Mouse (Mus musculus) urinary bladder, adult 2 months (tissue): ENCODE data around the gene Shf. TPM values are rescaled to one million over a fixed set of nuclear protein-coding genes. Genes with fewer than 3 reads are reported as not detected.

ENCODE experiments used
- DNase-seq: peaks from one replicate; pipeline ENCODE4 v3.0.0; 2022; ENCODE audit warnings: low spot score
- polyA plus RNA-seq: library from polyadenylated mRNA; depleted of rRNA; stranded (reverse); fragments of >200 nt; gene quantifications from 2 replicates; pipeline ENCODE4 v1.2.3, GENCODE M21; 2012; rRNA removed

Gene Shf
- polyA plus RNA-seq, 1 experiment: 8.2 TPM

- no peak for DNase-seq
Measured at GRCm38 (mm10) chr2:122302574-122303241, 66.3 kb downstream of the Shf start.

GRCm38 (mm10) chr2:122301921-122302573 lies 66.9 kb downstream of the Shf start:
- no peak for DNase-seq

- DNase-seq: peak; percentile 43
Measured at GRCm38 (mm10) chr2:122301081-122301920, 67.7 kb downstream of the Shf start.

- DNase-seq: no peak
Measured at GRCm38 (mm10) chr2:122300656-122301020, 68.3 kb downstream of the Shf start.

GRCm38 (mm10) chr2:122299911-122300655 lies 68.9 kb downstream of the Shf start:
- DNase-seq: no peak

Other genes with a start within 250 kb of the Shf start
- gene B2m, start 221.5 kb downstream of the Shf start, polyA plus RNA-seq: 721 and 902 TPM in 2 replicates
- 0.04 and 0.06 TPM in 2 replicates for gene Trim69, start 208.5 kb downstream of the Shf start, polyA plus RNA-seq
- not detected in 2 replicates for gene Patl2, start 183.0 kb downstream of the Shf start, polyA plus RNA-seq
- gene Terb2, start 182.9 kb downstream of the Shf start, polyA plus RNA-seq: not detected in 2 replicates
- gene Sord, start 134.4 kb downstream of the Shf start, polyA plus RNA-seq: 57.5 and 74.7 TPM in 2 replicates
- gene Duox2, start 70.7 kb downstream of the Shf start, polyA plus RNA-seq: 0.54 and 0.56 TPM in 2 replicates
- 0.34 and 0.50 TPM in 2 replicates for gene Duoxa2, start 70.3 kb downstream of the Shf start, polyA plus RNA-seq
- gene Duoxa1, start 55.4 kb downstream of the Shf start, polyA plus RNA-seq: 22.8 and 26.6 TPM in 2 replicates
- gene Duox1, start 53.5 kb downstream of the Shf start, polyA plus RNA-seq: 5.3 and 6.8 TPM in 2 replicates
- gene Slc28a2, start 57.3 kb upstream of the Shf start, polyA plus RNA-seq: 3.3 and 4.0 TPM in 2 replicates
- gene Gm14085, start 115.8 kb upstream of the Shf start, polyA plus RNA-seq: 0.01 TPM in 1 of 2 replicates, not detected in the other
- gene Gatm, start 242.1 kb upstream of the Shf start, polyA plus RNA-seq: 17.8 and 17.9 TPM in 2 replicates